Mouse (Mus musculus): ENCODE measurements around the gene Ube2d3.

GRCm38 (mm10) chr3:135481608-135482007 lies 43.7 kb downstream of the Ube2d3 start:
- no peak for TF ChIP-seq CTCF (conservative IDR thresholded peaks at IDR 0.05 in 1 of 2, IDR thresholded peaks at IDR 0.05 in 1 of 2; ENCODE audit: low read depth in 2 of 2, low read length in 2 of 2)
- no peak for TF ChIP-seq POLR2A (IDR thresholded peaks at IDR 0.05; ENCODE audit: low read depth, low read length)
- TF ChIP-seq ZNF384 (IDR thresholded peaks at IDR 0.05; ENCODE audit: low read depth, low read length) = no peak
